Mouse (Mus musculus) frontal cortex, postnatal 10 days (tissue): ENCODE measurements around the gene Scin.
A peak's percentile ranks its signal among the peaks of the same experiment; 100 is the strongest.

Experiments
- DNase-seq, 2 experiments: peaks; one replicate each; pipeline ENCODE4 v3.0.0; 2022; ENCODE audit warnings: low spot score in 2 of 2, mixed read lengths in 1 of 2

Scin gene

GRCm38 (mm10) chr12:40108143-40108542, 25.9 kb downstream of the Scin start:
- no peak for DNase-seq

DNA sequence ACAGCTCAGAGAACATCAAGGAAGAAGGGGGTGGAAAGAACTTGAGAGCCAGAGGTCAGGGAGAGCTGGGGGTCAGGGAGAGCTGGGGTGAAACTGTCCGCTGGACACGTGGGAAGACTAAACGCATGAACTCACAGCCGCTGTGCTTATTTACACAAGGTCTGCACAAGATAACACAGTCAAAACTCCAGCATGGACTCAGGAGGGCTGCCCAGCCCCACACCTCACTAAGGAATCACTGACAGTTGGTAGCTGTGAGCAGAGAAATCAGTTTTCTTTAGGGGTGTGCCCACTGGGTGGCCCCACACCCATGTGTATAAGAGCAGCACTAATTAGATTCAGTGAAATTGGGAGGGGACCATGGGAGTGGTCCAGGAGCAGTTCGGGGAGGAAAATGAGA, 27.2 kb downstream of the Scin start:
- no peak for DNase-seq

- no peak for DNase-seq
These were observed 29.3 kb downstream of the Scin start for GRCm38 (mm10) chr12:40104750-40105149.

GRCm38 (mm10) chr12:40102359-40102758, 31.7 kb downstream of the Scin start:
- no peak for DNase-seq

GRCm38 (mm10) chr12:40099407-40099806, 34.6 kb downstream of the Scin start:
- DNase-seq, result no peak

DNA sequence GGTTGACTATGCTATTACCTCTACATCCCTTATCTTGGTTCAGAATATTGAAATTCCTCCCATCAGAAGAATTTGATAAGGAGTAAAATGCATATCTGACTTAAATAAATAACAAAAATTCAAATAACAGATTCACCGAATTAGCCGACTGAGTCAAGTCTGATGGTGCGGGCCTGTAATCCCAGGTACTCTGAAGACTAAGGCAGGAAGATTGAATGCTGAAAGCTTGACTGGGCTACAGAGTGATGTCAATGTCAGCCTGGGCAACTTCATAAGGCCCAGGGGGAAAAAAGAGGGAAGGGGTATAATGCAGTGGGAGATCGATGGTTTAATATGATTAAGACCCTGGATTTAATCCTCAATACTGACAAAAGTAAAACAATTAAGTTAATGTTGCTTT, 36.6 kb downstream of the Scin start:
- DNase-seq, result no peak

DNA sequence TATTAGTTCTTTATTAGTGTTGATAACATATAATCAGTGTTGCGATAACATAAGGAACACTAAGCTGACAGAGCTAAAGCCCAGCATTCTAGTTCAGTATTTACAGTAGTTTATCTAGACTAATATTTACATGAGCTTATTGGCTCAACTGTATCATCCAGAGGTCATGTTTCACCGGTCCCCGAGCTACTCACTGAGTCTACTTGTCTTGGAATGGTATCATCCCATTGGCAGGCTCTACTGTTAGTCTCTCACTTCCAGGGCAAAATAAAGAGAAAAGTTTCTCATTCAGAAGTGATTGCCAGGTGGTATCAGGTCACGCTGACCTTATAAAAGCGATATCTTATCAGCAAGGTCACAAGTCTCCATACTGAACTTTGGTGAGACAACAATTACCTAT, 37.0 kb downstream of the Scin start:
- DNase-seq, result no peak

DNA sequence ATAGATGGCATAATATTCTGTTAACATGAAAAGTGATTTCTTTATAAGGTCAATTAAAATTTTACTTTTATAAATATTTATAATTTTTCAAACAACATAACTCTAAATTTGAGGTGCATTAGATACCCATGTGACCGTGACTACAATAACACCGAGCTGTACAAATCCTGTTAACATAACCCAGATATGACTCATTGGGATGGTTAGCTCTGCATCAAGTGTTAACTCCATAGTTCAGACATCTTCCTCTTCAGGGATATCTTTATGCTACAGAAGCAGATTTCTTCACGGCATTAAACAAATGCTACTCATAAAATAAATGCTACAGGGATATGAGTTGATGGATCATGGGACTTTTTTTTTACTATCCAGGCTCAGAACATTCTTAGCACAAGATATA, 37.6 kb downstream of the Scin start:
- DNase-seq, result no peak

DNA sequence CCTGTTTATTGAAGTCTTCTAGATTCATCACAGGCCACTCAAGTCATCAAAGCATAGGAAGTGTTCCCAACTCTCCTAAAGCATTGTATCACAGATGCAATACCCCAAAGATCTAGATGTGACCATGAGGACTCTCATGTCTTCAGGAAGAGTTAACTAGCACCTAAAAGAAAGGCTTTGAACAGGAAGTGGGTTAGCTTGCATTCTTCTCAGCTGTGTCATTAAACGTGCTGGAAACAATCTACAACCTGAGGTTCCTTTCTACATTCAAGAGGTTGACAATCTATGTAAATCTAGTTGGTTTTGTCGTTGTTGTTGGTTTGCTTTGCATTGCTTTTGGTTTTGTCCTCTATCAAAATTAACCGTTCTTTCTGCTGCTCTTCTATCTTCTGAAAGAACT, 44.0 kb downstream of the Scin start:
- no peak for DNase-seq

GRCm38 (mm10) chr12:40085731-40086322, 48.2 kb downstream of the Scin start:
- DNase-seq, result peak; percentile 20 to 36

DNA sequence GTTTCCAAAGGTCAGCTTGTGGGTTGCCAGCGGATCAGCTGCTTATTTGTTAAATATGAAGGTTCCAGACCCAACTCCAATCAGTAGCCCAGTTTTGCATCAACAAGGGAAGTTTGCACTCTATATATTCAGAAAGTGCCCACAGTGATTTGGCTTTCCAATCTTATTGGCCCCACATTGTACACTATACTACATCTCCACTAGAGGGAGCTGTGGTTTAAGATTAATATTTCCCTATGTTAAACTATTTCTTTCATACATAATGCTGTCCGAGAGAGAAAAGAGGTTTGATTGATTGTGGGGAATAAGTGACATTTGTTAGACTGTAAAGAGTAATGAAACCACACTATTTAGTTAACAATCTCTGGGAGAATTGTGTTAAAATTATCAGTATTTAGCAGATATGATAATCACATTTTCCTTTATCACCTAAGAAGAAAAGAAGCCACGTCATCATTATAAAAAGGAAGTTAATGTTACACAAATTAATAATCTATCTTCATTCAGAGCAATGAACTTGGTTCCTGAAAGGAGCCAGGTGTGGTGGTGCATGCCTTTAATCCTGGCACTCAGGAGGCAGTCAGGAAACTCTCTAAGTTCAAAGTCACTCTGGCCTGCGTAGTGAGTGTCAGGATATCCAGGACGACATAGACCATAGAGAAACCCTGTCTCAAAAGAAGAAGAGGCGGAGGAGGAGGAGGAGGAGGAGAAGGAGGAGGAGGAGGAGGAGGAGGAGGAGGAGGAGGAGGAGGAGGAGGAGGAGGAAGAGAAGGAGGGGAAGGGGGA, 51.4 kb downstream of the Scin start:
- no peak for DNase-seq

GRCm38 (mm10) chr12:40082048-40082447, 52.0 kb downstream of the Scin start:
- no peak for DNase-seq

DNA sequence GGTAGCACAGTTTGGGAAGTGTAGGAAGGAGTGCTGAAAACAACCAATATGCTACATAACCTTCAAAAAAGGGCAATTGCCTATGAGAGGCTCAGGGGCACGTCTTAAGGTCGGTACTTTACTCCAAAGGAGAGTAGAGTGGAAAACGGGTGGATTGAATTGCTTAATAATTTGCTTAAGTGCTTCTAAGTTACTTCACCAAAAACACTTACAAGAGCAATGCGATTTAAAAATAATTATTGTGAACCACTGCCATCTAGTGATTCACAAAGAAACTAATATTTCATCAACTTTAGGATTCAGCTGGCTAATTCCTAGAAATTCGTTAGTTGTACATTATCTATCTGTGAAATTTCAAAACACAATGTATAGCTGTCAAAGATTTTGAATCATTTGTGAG, 60.4 kb downstream of the Scin start:
- no peak for DNase-seq

DNA sequence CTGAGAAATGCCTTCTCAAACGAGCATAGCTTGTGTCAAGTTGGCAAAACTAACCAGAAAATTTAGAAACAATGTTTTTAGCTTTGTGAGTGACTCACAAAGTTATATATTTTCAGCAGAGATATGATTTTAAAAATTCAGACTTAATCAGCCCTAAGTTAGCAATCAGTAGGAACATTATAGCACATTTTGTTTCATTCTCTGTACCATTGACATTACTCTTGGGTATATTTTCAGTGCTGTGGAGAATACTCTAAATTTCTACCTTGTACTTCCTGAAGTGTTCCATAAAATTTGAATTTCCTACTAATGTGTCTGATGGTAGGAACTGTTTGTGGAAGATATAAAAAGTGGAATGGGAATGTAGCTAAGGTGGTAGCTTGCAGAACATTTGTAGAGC, 87.0 kb downstream of the Scin start:
- DNase-seq, result no peak

GRCm38 (mm10) chr12:40043816-40044585, 90.0 kb downstream of the Scin start:
- DNase-seq, result no peak

DNA sequence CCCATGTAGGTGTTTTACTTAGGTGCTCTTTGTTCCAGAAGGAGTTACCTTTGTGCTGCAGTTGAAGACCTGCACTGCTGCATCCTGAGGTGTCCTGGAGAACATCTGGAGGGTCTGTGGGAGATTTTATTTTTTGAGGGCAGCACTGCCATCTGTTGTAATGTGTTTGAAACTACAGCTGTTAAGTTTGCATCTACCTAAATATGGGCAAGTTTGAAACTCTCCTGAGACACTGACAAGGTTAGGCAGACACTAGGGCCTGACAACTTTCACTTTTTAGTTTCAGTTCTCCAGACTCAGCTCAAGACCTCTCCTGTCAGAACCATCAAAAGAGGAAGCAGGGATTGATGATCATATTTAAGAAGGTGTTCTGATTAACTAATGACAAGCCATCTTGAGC, 94.0 kb downstream of the Scin start:
- DNase-seq, result peak in 1 of 2 experiments; percentile 17

- DNase-seq, result peak; percentile 81 to 88
These were observed 96.1 kb downstream of the Scin start, which contains the start of gene Arl4a for GRCm38 (mm10) chr12:40037876-40038463. Arl4a (minus strand) TSS chr12:40038025.

DNA sequence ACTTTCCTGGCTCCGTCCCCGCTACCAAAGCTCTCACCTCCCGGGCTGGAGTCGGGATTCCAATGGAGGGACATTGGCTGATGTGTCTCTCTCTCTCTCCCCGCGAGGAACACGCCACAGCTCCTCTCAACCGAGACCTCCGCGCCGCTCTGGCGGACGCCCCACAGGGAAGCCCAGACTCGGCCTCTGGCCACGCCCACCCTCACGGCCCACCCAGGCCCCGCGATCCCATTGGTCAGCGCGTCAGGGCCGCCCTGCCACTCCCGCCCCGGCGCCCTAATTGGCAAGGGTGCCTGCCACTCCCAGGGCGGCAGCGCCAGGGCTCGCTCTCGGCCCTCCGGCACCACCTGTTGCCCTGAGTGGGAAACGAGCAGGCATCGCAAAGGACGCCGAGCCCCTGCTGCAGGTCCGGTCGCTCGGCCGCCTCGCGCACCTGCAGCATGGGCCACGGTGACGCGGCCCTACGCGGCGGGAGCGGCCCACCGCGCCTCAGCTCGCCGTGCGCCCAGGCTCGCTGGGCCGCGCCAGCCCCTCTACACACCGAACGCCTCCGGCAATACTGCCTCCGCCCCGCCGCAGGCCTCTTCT, 96.7 kb downstream of the Scin start:
- DNase-seq, result peak; percentile 96 to 99

DNA sequence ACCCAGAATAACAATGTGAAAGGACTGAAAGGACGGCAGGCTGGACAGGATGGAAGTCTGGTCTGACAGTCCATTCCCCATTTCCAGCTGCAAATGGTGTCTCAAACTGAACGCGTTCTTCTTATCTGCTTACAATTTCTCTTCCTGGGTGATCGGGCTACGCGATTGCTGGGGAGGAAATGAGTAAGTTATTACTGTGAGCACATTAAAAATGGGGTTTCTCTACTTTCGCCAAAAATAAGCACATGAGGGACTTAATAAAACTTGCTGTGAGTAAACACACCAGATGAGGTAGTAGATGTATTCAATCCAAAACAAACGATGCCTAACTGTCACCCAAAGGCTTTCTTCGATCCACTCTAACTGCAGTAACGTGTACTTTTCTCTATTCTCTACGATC, 97.4 kb downstream of the Scin start:
- DNase-seq, result peak in 1 of 2 experiments; percentile 15

DNA sequence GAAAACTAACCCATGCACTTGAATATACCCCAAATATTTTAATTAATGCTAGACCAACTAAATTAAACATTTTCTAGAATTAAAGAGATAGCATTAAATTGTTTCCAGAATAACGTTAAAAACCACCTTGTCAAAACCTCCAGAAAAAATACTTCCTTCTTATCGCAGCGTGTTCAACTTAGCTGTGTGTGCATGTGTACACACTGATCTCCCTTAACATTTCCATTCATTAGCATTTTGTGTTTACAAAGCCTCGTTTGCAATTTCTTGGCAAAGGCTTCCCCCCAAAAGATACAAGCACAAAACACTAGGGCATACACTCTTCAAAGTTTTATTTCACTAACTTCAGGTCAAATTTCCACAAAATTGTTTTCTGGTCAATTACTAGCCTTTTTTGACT, 98.5 kb downstream of the Scin start:
- DNase-seq, result no peak

DNA sequence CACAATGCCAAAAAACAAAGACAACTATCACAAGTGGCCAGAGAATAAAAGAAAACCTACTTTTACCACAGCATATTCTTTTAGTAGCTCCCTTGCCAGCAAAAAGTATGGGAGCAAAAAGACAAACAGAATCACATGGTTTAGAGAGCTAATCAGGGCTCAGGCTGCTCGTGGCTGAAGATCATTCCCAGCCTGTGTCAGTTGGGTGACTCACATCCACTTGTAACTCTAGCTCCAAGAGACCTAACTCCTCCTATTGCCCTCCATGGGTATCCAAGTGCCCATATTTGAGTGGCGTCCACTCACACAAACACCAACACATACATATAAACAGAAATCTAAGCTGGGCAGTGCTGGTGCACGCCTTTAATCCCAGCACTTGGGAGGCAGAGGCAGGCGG, 104.8 kb downstream of the Scin start:
- DNase-seq, result no peak

- DNase-seq, result no peak
These were observed 106.2 kb downstream of the Scin start for GRCm38 (mm10) chr12:40027846-40028245.
